Mouse (Mus musculus) adrenal gland (tissue): ENCODE measurements around the gene Adrm1.

Source experiments
- intact Hi-C: fragments of 180-260 bp; cut with DNase I; formaldehyde crosslinking; loops from one replicate; pipeline ENCODE4 v1.15.1; 2025
- long read RNA-seq, 2 experiments: library from polyadenylated mRNA; unstranded; transcript quantifications; one replicate each; pipeline ENCODE4 v2.0.0; 2020; ENCODE audit warnings: borderline replicate concordance in 1 of 2; ENCODE audit not compliant: insufficient replicate concordance in 1 of 2

The Adrm1 gene
- long read RNA-seq, experiment 1, full-length matches to known transcripts: 219 of 246 reads
- long read RNA-seq, experiment 1, partial matches to known transcripts: 13 of 246 reads
- long read RNA-seq, experiment 1, other reads (novel, unspliced or antisense): 14 of 246 reads
- long read RNA-seq, experiment 2, full-length matches to known transcripts: 279 of 323 reads
- long read RNA-seq, experiment 2, partial matches to known transcripts: 21 of 323 reads
- long read RNA-seq, experiment 2, other reads (novel, unspliced or antisense): 23 of 323 reads

- intact Hi-C loops: loop anchor here (5.0 kb wide), 2 partner anchors 61 to 81 kb away; no protein-coding TSS in a partner anchor
These were observed at the start of gene Adrm1 for GRCm38 (mm10) chr2:180170806-180171521. Gene Adrm1 (plus strand): TSS chr2:180171485.

GRCm38 (mm10) chr2:180124192-180124591, 47.1 kb upstream of the Adrm1 start:
- intact Hi-C loops: no loop called here

- intact Hi-C loops: no loop called here
These were observed 45.1 kb upstream of the Adrm1 start for GRCm38 (mm10) chr2:180126195-180126594.

- intact Hi-C loops: no loop called here
These were observed 43.6 kb upstream of the Adrm1 start for GRCm38 (mm10) chr2:180127675-180128074.

- intact Hi-C loops: no loop called here
These were observed 38.1 kb upstream of the Adrm1 start for GRCm38 (mm10) chr2:180133231-180133630.

GRCm38 (mm10) chr2:180133911-180134310, 37.4 kb upstream of the Adrm1 start:
- intact Hi-C loops: no loop called here

- intact Hi-C loops: no loop called here
These were observed 35.9 kb upstream of the Adrm1 start for GRCm38 (mm10) chr2:180135414-180135813.

GRCm38 (mm10) chr2:180146091-180146490, 25.2 kb upstream of the Adrm1 start:
- intact Hi-C loops: no loop called here

GRCm38 (mm10) chr2:180147379-180147778, 23.9 kb upstream of the Adrm1 start:
- intact Hi-C loops: no loop called here

GRCm38 (mm10) chr2:180148551-180148950, 22.7 kb upstream of the Adrm1 start:
- intact Hi-C loops: no loop called here

- intact Hi-C loops: no loop called here
These were observed 16.5 kb upstream of the Adrm1 start for GRCm38 (mm10) chr2:180154796-180155195.

- intact Hi-C loops: no loop called here
These were observed 12.7 kb upstream of the Adrm1 start for GRCm38 (mm10) chr2:180158627-180159026.

GRCm38 (mm10) chr2:180165855-180166254, 5.4 kb upstream of the Adrm1 start:
- intact Hi-C loops: no loop called here

GRCm38 (mm10) chr2:180166869-180167268, 4.4 kb upstream of the Adrm1 start:
- intact Hi-C loops: no loop called here

- intact Hi-C loops: loop anchor here (5.0 kb wide), 2 partner anchors 62 to 82 kb away; no protein-coding TSS in a partner anchor
These were observed 1.0 kb upstream of the Adrm1 start for GRCm38 (mm10) chr2:180170151-180170805.

- intact Hi-C loops: loop anchor here (5.0 kb wide), 2 partner anchors 61 to 81 kb away; no protein-coding TSS in a partner anchor
These were observed 311 bp downstream of the Adrm1 start for GRCm38 (mm10) chr2:180171522-180172070.

- intact Hi-C loops: loop anchor here (5.0 kb wide), 2 partner anchors 60 to 80 kb away; no protein-coding TSS in a partner anchor
These were observed 867 bp downstream of the Adrm1 start for GRCm38 (mm10) chr2:180172152-180172551.

GRCm38 (mm10) chr2:180173163-180173562, 1.9 kb downstream of the Adrm1 start:
- intact Hi-C loops: loop anchor here (5.0 kb wide), 2 partner anchors 59 to 79 kb away; no protein-coding TSS in a partner anchor

- intact Hi-C loops: loop anchor here (5.0 kb wide), 2 partner anchors 59 to 79 kb away; no protein-coding TSS in a partner anchor
These were observed 2.4 kb downstream of the Adrm1 start for GRCm38 (mm10) chr2:180173711-180174110.

GRCm38 (mm10) chr2:180174121-180174520, 2.8 kb downstream of the Adrm1 start:
- intact Hi-C loops: loop anchor here (5.0 kb wide), 2 partner anchors 58 to 78 kb away; no protein-coding TSS in a partner anchor

GRCm38 (mm10) chr2:180175725-180176124, 4.4 kb downstream of the Adrm1 start:
- intact Hi-C loops: no loop called here
